In genomic region chr6:72513071-72513440, GRCm38 (mm10) we compare ENCODE assay signal across 8 mouse cellular contexts. TPM values are rescaled to one million over a fixed set of nuclear protein-coding genes. Genes with fewer than 3 reads are reported as not detected.
DNase-seq lines count a peak whose midpoint lies in the region; ATAC-seq and TF ChIP-seq lines count a peak whose summit lies in the region.

No protein-coding gene starts in this region.

- peaks cover 23% of the 10 kb centered on the region for H3K4me1 ChIP-seq in heart, adult 2 months (ENCODE audit: control insufficient read depth, insufficient read depth, low read length)
- H3K4me1 ChIP-seq in thymus, adult 2 months (replicated peaks; ENCODE audit: control insufficient read depth, insufficient read depth, low read length): peaks cover 13% of the 10 kb centered on the region
- H3K4me1 ChIP-seq in liver, embryonic 11.5 days (replicated peaks; ENCODE audit: control insufficient read depth, insufficient read depth, low read length): peaks cover 25% of the 10 kb centered on the region
- H3K4me1 ChIP-seq in stomach, postnatal 0 days (replicated peaks; ENCODE audit: control insufficient read depth, insufficient read depth): peaks cover 10% of the 10 kb centered on the region; the same call in 1 of the 2 replicates

- TF ChIP-seq POLR2A in heart, adult 2 months (IDR thresholded peaks at IDR 0.05; ENCODE audit: insufficient read depth, low read depth, low read length): no peak
- no peak for TF ChIP-seq POLR2A in thymus, adult 2 months (IDR thresholded peaks at IDR 0.05; ENCODE audit: control insufficient read depth, extremely low read depth, insufficient read depth, low read length, poor library complexity)

- intact Hi-C loops in heart, adult 2 months (cut with DNase I): loop anchor here (2.0 kb wide), 2 partner anchors 20 to 40 kb away; no protein-coding TSS in a partner anchor
- intact Hi-C loops in heart, postnatal 10 days (cut with DNase I): loop anchor here (5.0 kb wide), 1 partner anchor 76 kb away; the partner anchor contains the start of gene Mat2a

- 0 out of 2 replicates have a peak, but pooled peaks cover 2% of the 10 kb centered on the region for H3K36me3 ChIP-seq in heart, adult 2 months (ENCODE audit: control insufficient read depth, insufficient read depth, low read length)
- no peaks in the 10 kb centered on the region for H3K36me3 ChIP-seq in thymus, adult 2 months (ENCODE audit: control insufficient read depth, insufficient read depth, low read length)
- H3K36me3 ChIP-seq in liver, embryonic 11.5 days (ENCODE audit: control insufficient read depth, insufficient read depth, low read length): no peaks in the 10 kb centered on the region
- no peaks in the 10 kb centered on the region for H3K36me3 ChIP-seq in stomach, postnatal 0 days (ENCODE audit: control insufficient read depth, insufficient read depth, low read length)

- no peaks in the 10 kb centered on the region for H3K9me3 ChIP-seq in liver, embryonic 11.5 days (ENCODE audit: control insufficient read depth, low read length)
- no peaks in the 10 kb centered on the region for H3K9me3 ChIP-seq in stomach, postnatal 0 days (ENCODE audit: control insufficient read depth, low read length)

- TF ChIP-seq EP300 in heart, adult 2 months (IDR thresholded peaks at IDR 0.05; ENCODE audit: insufficient read depth, low read depth, low read length): no peak
- no peak for TF ChIP-seq EP300 in stomach, postnatal 0 days (optimal IDR thresholded peaks at IDR 0.05)

- no peak for ATAC-seq in liver, embryonic 11.5 days (replicated peaks; ENCODE audit: low FRiP score)
- ATAC-seq in stomach, postnatal 0 days (ENCODE audit: low FRiP score, low TSS enrichment): no peak

- no peaks in the 10 kb centered on the region for H3K79me2 ChIP-seq in heart, adult 2 months (replicated peaks; ENCODE audit: control insufficient read depth, insufficient read depth, low read length)

- H3K4me2 ChIP-seq in liver, embryonic 11.5 days: peak overlapping the region; percentile 75
- H3K4me2 ChIP-seq in stomach, postnatal 0 days (replicated peaks; ENCODE audit: low read depth): peak overlapping the region; percentile 60

- WGBS in heart, adult 2 months: 34% methylated on average over 7 of the region's 7 CpGs
- 53% methylated on average over 7 of the region's 7 CpGs for WGBS in thymus, adult 2 months
- 57% methylated on average over 7 of the region's 7 CpGs for WGBS in liver, embryonic 11.5 days
- 46% methylated on average over 7 of the region's 7 CpGs for WGBS in stomach, postnatal 0 days

- peak overlapping the region; percentile 54 for H3K4me3 ChIP-seq in heart, adult 2 months
- peak overlapping the region; percentile 73 for H3K4me3 ChIP-seq in thymus, adult 2 months (ENCODE audit: control insufficient read depth, insufficient read depth, low read length)
- H3K4me3 ChIP-seq in liver, embryonic 11.5 days (ENCODE audit: low read depth, low read length): peak overlapping the region; percentile 43
- H3K4me3 ChIP-seq in stomach, postnatal 0 days (ENCODE audit: low read depth, low read length): peak overlapping the region; percentile 22; the same call in 1 of the 2 replicates

- H3K27ac ChIP-seq in heart, adult 2 months: peak overlapping the region; percentile 90
- no peak overlapping the region for H3K27ac ChIP-seq in thymus, adult 2 months (ENCODE audit: control insufficient read depth, insufficient read depth, low read length)
- H3K27ac ChIP-seq in liver, embryonic 11.5 days (ENCODE audit: low read depth, low read length): peak overlapping the region; percentile 6; the same call in 1 of the 2 replicates
- peak overlapping the region; percentile 89 for H3K27ac ChIP-seq in stomach, postnatal 0 days (replicated peaks)

- no peak for DNase-seq in heart, adult 2 months
- no peak for DNase-seq in heart, postnatal 10 days
- no peak for DNase-seq in thymus, adult 2 months
- DNase-seq in thymus, postnatal 14 days: no peak
- no peak for DNase-seq in liver, embryonic 11.5 days (ENCODE audit: low spot score)
- no peak for DNase-seq in stomach, postnatal 0 days (ENCODE audit: low spot score)
- DNase-seq in cerebellum, postnatal 4 days (ENCODE audit: low spot score in 2 of 2): no peak
- DNase-seq in right cerebral cortex, postnatal 36 days (ENCODE audit: low spot score in 2 of 2): no peak

- H3K27me3 ChIP-seq in heart, adult 2 months (ENCODE audit: control insufficient read depth, insufficient read depth, low read length): no peaks in the 10 kb centered on the region
- H3K27me3 ChIP-seq in thymus, adult 2 months (ENCODE audit: control insufficient read depth, insufficient read depth, low read length): no peaks in the 10 kb centered on the region
- no peaks in the 10 kb centered on the region for H3K27me3 ChIP-seq in liver, embryonic 11.5 days (replicated peaks; ENCODE audit: control insufficient read depth, insufficient read depth, low read length)
- H3K27me3 ChIP-seq in stomach, postnatal 0 days (ENCODE audit: control insufficient read depth, insufficient read depth, low read length): no peaks in the 10 kb centered on the region

- peak overlapping the region; percentile 68 for H3K9ac ChIP-seq in heart, adult 2 months (ENCODE audit: low read depth, low read length)
- peak overlapping the region; percentile 74 for H3K9ac ChIP-seq in liver, embryonic 11.5 days (ENCODE audit: low read depth, low read length)
- peak overlapping the region; percentile 66 for H3K9ac ChIP-seq in stomach, postnatal 0 days (ENCODE audit: low read length)

- TF ChIP-seq CTCF in heart, adult 2 months (IDR thresholded peaks at IDR 0.05): no peak
- TF ChIP-seq CTCF in thymus, adult 2 months (IDR thresholded peaks at IDR 0.05; ENCODE audit: borderline replicate concordance, control insufficient read depth, extremely low read depth, insufficient read depth, low read length, poor library complexity): no peak
- no peak for TF ChIP-seq CTCF in stomach, postnatal 0 days (IDR thresholded peaks at IDR 0.05; ENCODE audit: low read depth)

RNA-seq across cellular contexts. Expression of gene Sh2d6, which starts 8.5 kb away (rescaled TPM):
- total RNA-seq in heart, adult 2 months (2021): not detected
- 0.21 TPM in 1 of 2 replicates, not detected in the other for polyA plus RNA-seq in heart, adult 2 months (2012; rRNA removed)
- total RNA-seq in heart, postnatal 10 days (2021): under 1 TPM in 1 of 2 experiments, not detected in 1; 0.40 TPM
- 4.5 and 6.5 TPM in 2 replicates for polyA plus RNA-seq in thymus, adult 2 months (2012; rRNA removed)
- not detected in 2 replicates for polyA plus RNA-seq in liver, embryonic 11.5 days (2014; fragmentation: Nextera tagmentation; extraction: Ambion mirVana)
- polyA plus RNA-seq in stomach, postnatal 0 days (2015; fragmentation: Nextera tagmentation; extraction: Ambion mirVana): 0.12 and 0.21 TPM in 2 replicates

RNA-seq across cellular contexts. Expression of gene Capg, which starts 31.1 kb away (rescaled TPM):
- 10 to 100 TPM in 1 of 2 experiments, 1 to 10 TPM in 1; 9.5 to 10.8 TPM for total RNA-seq in heart, adult 2 months (2021)
- polyA plus RNA-seq in heart, adult 2 months (2012; rRNA removed): 12.6 and 16.1 TPM in 2 replicates
- total RNA-seq in heart, postnatal 10 days (2021): 10 to 100 TPM; 11.5 to 13.1 TPM
- 49.1 and 50.6 TPM in 2 replicates for polyA plus RNA-seq in thymus, adult 2 months (2012; rRNA removed)
- polyA plus RNA-seq in liver, embryonic 11.5 days (2014; fragmentation: Nextera tagmentation; extraction: Ambion mirVana): 30.2 and 31.9 TPM in 2 replicates
- 120 and 130 TPM in 2 replicates for polyA plus RNA-seq in stomach, postnatal 0 days (2015; fragmentation: Nextera tagmentation; extraction: Ambion mirVana)

Comparison
In these comparisons a context has a peak if more than half of its experiments do, and no peak if none do; other contexts are left out.
1. H3K4me3 ChIP-seq: peak in every context shown above with its lines; median percentile 73 in thymus, adult 2 months; 54 in heart, adult 2 months; 43 in liver, embryonic 11.5 days; 22 in stomach, postnatal 0 days.